Mouse (Mus musculus) thymus, postnatal 10 days (tissue): Measurements from ENCODE around the gene Gm11492.

ENCODE experiments used
- DNase-seq, 2 experiments: peaks; one replicate each; pipeline ENCODE4 v3.0.0; 2021; ENCODE audit warnings: low spot score in 2 of 2

The Gm11492 gene

GRCm38 (mm10) chr11:87578963-87579601 lies 12.6 kb downstream of the Gm11492 start:
- DNase-seq: no peak

- DNase-seq: no peak
Measured at GRCm38 (mm10) chr11:87579713-87580112, 13.3 kb downstream of the Gm11492 start.

- no peak for DNase-seq
Measured at GRCm38 (mm10) chr11:87580543-87581085, 14.2 kb downstream of the Gm11492 start.

GRCm38 (mm10) chr11:87581161-87581865 lies 14.9 kb downstream of the Gm11492 start:
- no peak for DNase-seq

GRCm38 (mm10) chr11:87581933-87582710 lies 15.7 kb downstream of the Gm11492 start:
- no peak for DNase-seq

- DNase-seq: no peak
Measured at GRCm38 (mm10) chr11:87583291-87584034, 17.0 kb downstream of the Gm11492 start.

- DNase-seq: no peak
Measured at GRCm38 (mm10) chr11:87584711-87585505, 18.5 kb downstream of the Gm11492 start.

- no peak for DNase-seq
Measured at GRCm38 (mm10) chr11:87587211-87587874, 20.9 kb downstream of the Gm11492 start.

- DNase-seq: no peak
Measured at GRCm38 (mm10) chr11:87589605-87590004, 23.2 kb downstream of the Gm11492 start.

GRCm38 (mm10) chr11:87590841-87591525 lies 24.5 kb downstream of the Gm11492 start:
- DNase-seq: peak; percentile 26 to 27

- DNase-seq: peak; percentile 95 to 100
Measured at GRCm38 (mm10) chr11:87591526-87592353, 25.3 kb downstream of the Gm11492 start, which contains the start of gene Mtmr4. Mtmr4 (plus strand) TSS chr11:87592162.

- DNase-seq: no peak
Measured at GRCm38 (mm10) chr11:87592354-87592695, 25.9 kb downstream of the Gm11492 start.

- DNase-seq: no peak
Measured at GRCm38 (mm10) chr11:87592713-87593598, 26.5 kb downstream of the Gm11492 start.

GRCm38 (mm10) chr11:87595327-87595841 lies 28.9 kb downstream of the Gm11492 start:
- DNase-seq: peak; percentile 67 to 69

GRCm38 (mm10) chr11:87595976-87596375 lies 29.5 kb downstream of the Gm11492 start:
- no peak for DNase-seq

GRCm38 (mm10) chr11:87596492-87596891 lies 30.0 kb downstream of the Gm11492 start:
- no peak for DNase-seq

GRCm38 (mm10) chr11:87597061-87597460 lies 30.6 kb downstream of the Gm11492 start:
- DNase-seq: no peak
